Mouse (Mus musculus) midbrain, embryonic 16.5 days (tissue): ENCODE data around the gene Rpl22. TPM values are rescaled to one million over a fixed set of nuclear protein-coding genes. Genes with fewer than 3 reads are reported as not detected.

ENCODE experiments used
- ATAC-seq: fragments of 200-750 bp; cut with Nextera tagmentation; 2 replicates; pipeline ENCODE4 v1.8.0; 2017; ENCODE audit warnings: moderate TSS enrichment
- H3K27ac ChIP-seq: fragments of 300-500 bp; sonication (generic); 2 replicates; pipeline ENCODE4 v1.5.1; 2014; ENCODE audit warnings: mild to moderate bottlenecking, low read length, mixed read lengths
- H3K27me3 ChIP-seq: fragments of 300-500 bp; sonication (generic); 2 replicates; pipeline ENCODE4 v1.6.1; 2014; ENCODE audit warnings: low read depth, low read length, mixed read lengths; ENCODE audit not compliant: control insufficient read depth, insufficient read depth
- H3K36me3 ChIP-seq: fragments of 300-500 bp; sonication (generic); 2 replicates; pipeline ENCODE4 v1.6.1; 2014; ENCODE audit warnings: mild to moderate bottlenecking, low read length, moderate library complexity, mixed read lengths; ENCODE audit not compliant: control insufficient read depth, insufficient read depth
- H3K4me1 ChIP-seq: fragments of 300-500 bp; sonication (generic); 2 replicates; pipeline ENCODE4 v1.6.1; 2014; ENCODE audit warnings: mild to moderate bottlenecking, low read length, mixed read lengths; ENCODE audit not compliant: control insufficient read depth, insufficient read depth
- H3K4me2 ChIP-seq: fragments of 300-500 bp; sonication (generic); 2 replicates; pipeline ENCODE4 v1.6.1; 2014; ENCODE audit warnings: mild to moderate bottlenecking, low read length, mixed read lengths
- H3K4me3 ChIP-seq: fragments of 300-500 bp; sonication (generic); 2 replicates; pipeline ENCODE4 v1.5.1; 2014; ENCODE audit warnings: low read depth, mild to moderate bottlenecking, low read length, moderate library complexity, mixed read lengths
- H3K9ac ChIP-seq: fragments of 300-500 bp; sonication (generic); 2 replicates; pipeline ENCODE4 v1.6.1; 2014; ENCODE audit warnings: low read depth, low read length, mixed read lengths
- H3K9me3 ChIP-seq: fragments of 300-500 bp; sonication (generic); replicated peaks from 2 replicates; pipeline ENCODE4 v1.6.1; 2014; ENCODE audit warnings: mild to moderate bottlenecking, low read length, mixed read lengths; ENCODE audit not compliant: control insufficient read depth, poor library complexity, severe bottlenecking
- WGBS: fragments of 180-500 bp; shearing (Covaris S2); extraction: QIAGEN DNeasy Blood & Tissue Kit; methylation state at CpG from one replicate; pipeline ENCODE4 v1.1.7; 2014; 5-methylcytosine and 5-hydroxymethylcytosine counted together
- polyA plus RNA-seq: library from polyadenylated mRNA; unstranded; fragments of >200 nt; fragmentation: Nextera tagmentation; extraction: Ambion mirVana; gene quantifications from 2 replicates; pipeline ENCODE4 v1.2.1, GENCODE M21; 2015

Gene Rpl22
- polyA plus RNA-seq, 1 experiment from 2014 or later, result 117 TPM

DNA sequence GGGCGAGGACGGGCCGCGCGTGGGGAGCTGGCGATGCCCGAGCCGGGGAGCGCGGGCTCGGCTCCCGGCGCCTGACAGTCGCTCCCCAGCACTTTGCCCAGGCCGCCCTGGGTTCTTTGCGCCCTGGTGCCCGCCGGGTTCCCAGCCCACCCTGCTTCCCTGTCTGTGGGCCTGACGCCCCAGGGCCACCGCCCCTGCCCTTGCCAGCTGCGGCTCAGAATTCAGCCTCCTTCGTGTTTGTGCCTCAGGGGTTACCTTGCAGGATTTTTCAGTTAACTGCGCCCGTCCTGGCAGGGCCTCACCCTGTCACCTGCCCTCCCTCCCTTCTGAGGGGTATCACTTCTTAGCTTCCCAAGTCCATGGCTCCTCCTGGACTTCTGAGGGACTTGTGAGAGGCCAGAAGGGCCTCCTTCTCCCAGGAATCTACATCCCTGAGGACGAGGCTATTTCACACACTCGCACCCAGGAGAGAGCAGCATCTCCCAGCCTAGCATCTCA, 13.8 kb downstream of the Rpl22 start:
- under 1% methylated on average over 26 of the region's 26 CpGs for WGBS
- ATAC-seq, result peak; percentile 21; the same call in 1 of the 2 replicates
- H3K36me3 ChIP-seq, result 0 out of 2 replicates have a peak, but pooled peaks cover 3% of the 10 kb centered on the region
- H3K27ac ChIP-seq, result peak overlapping the region; percentile 81
- no peaks in the 10 kb centered on the region for H3K27me3 ChIP-seq
- H3K4me1 ChIP-seq, result peaks cover 26% of the 10 kb centered on the region
- H3K4me3 ChIP-seq, result peak overlapping the region; percentile 61
- peak overlapping the region; percentile 88 for H3K9ac ChIP-seq
- H3K9me3 ChIP-seq, result no peaks in the 10 kb centered on the region
- H3K4me2 ChIP-seq, result peak overlapping the region; percentile 89

DNA sequence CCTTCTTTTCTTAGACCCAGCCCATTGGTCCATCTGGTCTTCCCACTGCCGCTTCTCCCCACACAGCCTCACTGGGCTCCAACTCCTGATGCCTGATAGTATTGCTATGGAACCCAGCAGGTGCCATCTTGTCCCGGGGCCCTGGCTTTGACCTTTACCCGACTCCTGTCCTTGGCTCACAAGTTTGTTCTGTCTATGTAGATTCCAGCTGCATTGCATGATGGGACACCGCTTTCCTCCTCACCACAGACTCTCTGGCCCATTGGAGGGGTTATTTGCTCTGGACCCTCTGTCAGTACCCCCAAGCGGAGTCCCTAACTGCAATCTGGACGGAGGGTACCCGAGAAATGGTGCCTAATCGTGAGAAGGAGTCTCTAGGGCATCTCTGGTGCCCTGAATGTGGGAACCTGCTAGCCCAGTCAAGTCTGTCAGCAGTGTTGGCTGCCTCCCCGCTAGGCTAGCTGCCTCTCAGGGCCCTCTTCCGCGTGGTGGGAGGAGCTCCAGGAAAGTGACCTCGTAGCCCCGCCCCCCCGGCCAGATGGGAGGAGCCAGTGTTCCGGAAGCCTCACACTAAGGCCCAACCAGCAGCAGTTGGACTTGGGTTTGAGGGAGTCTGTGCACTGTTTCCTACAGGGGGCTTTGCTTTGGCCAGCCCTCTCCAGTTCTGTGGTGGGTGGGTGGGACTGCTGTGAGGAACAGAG, 15.2 kb downstream of the Rpl22 start:
- no peak for ATAC-seq
- H3K4me1 ChIP-seq, result peaks cover 28% of the 10 kb centered on the region
- H3K9me3 ChIP-seq, result no peaks in the 10 kb centered on the region
- H3K27ac ChIP-seq, result no peak overlapping the region
- WGBS, result 34% methylated on average over 15 of the region's 15 CpGs
- peak overlapping the region; percentile 61; the same call in 1 of the 2 replicates for H3K4me3 ChIP-seq
- H3K4me2 ChIP-seq, result peak overlapping the region; percentile 89
- no peaks in the 10 kb centered on the region for H3K36me3 ChIP-seq
- H3K27me3 ChIP-seq, result no peaks in the 10 kb centered on the region
- H3K9ac ChIP-seq, result peak overlapping the region; percentile 88

DNA sequence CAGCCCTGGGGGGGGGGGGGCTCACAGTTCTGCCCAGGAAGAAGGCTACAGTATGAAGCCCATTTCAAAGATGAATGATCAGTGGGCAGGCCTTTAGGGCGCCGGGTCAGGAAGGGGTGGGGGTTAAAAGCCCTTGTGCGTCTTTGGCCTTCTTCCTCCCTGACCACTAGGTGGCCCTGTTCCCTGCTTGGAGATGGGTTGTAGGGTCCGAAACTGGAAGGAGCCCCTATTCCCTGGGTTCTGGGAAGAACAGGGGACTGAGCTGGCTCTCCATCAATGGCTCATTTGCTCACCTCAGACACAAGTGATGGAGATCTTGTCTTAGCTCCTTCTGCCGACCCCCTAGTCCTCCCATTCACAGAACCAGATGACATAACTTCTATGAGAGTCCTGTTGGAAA, 17.8 kb downstream of the Rpl22 start:
- WGBS, result 9% methylated on average over 5 of the region's 5 CpGs
- Histone ChIP-seq H3K27ac (no peak overlapping the region), H3K9me3 (no peaks in the 10 kb centered on the region), H3K9ac (no peak overlapping the region), H3K4me2 (no peak overlapping the region), H3K4me3 (no peak overlapping the region), H3K27me3 (no peaks in the 10 kb centered on the region), H3K4me1 (peaks cover 31% of the 10 kb centered on the region), H3K36me3 (no peaks in the 10 kb centered on the region)
- no peak for ATAC-seq

DNA sequence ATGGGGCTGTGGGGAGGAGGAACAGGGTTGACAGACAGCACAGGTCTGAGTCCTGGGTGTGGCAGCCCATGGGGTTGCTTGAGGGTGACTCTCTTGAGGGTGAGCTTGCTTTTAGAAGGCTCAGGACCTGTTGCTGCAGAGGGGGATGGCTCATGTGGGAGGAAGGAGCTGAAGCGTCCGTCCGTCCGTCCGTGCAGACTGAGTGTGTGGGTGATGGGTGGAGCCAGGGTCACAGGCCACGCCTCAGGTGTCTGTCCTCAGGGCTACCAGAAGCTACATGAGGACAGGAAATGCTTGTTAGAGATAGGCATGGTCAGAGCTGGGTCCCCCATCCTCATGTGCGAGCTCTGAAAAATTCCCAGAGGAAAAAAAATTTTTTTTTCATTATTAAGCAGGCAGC, 19.1 kb downstream of the Rpl22 start:
- WGBS, result 62% methylated on average over 7 of the region's 7 CpGs
- Histone ChIP-seq H3K4me2 (no peak overlapping the region), H3K27ac (no peak overlapping the region), H3K4me3 (no peak overlapping the region), H3K36me3 (no peaks in the 10 kb centered on the region), H3K9ac (no peak overlapping the region), H3K27me3 (no peaks in the 10 kb centered on the region), H3K9me3 (no peaks in the 10 kb centered on the region), H3K4me1 (peaks cover 44% of the 10 kb centered on the region)
- ATAC-seq, result no peak

DNA sequence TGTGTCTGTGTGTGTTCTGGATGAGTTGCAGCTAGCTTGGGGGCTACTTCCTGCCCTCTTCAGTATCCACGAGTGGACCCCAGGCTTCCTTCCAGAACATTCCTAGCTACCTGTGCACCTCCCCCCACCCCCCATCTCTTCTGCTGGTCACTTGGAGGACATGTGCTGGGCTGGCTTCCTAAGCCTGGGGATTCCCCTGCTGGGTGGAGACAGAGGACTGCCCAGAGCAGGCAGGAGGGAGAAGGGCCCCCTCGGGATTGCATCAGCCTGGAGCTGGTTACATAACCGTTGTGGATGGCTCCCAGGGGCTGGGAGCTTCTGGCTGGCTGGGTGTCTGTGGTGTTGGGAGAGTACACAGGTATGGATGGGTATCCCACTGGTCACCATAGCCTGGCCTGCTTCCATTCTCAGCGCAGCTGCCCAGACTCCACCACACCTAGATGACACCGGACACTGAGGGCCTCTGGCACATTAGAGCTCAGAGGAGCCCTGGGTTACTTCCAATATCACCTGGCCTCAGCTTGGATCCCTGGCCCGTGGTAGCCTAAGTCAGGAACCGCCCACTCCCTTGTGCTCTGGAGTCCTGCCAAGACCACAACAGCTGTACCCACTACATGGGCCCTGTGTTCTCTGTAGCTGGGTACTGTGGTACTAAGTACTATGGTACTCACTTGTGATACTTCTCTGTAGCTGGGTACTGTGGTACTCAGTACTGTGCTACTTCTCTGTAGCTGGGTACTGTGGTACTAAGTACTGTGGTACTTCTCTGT, 19.8 kb downstream of the Rpl22 start:
- Histone ChIP-seq H3K4me1 (peaks cover 45% of the 10 kb centered on the region), H3K4me3 (no peak overlapping the region), H3K9me3 (no peaks in the 10 kb centered on the region), H3K9ac (no peak overlapping the region; the same call in 1 of the 2 replicates), H3K27me3 (no peaks in the 10 kb centered on the region), H3K27ac (no peak overlapping the region), H3K36me3 (no peaks in the 10 kb centered on the region), H3K4me2 (no peak overlapping the region)
- WGBS, result 59% methylated on average over 7 of the region's 7 CpGs
- no peak for ATAC-seq

DNA sequence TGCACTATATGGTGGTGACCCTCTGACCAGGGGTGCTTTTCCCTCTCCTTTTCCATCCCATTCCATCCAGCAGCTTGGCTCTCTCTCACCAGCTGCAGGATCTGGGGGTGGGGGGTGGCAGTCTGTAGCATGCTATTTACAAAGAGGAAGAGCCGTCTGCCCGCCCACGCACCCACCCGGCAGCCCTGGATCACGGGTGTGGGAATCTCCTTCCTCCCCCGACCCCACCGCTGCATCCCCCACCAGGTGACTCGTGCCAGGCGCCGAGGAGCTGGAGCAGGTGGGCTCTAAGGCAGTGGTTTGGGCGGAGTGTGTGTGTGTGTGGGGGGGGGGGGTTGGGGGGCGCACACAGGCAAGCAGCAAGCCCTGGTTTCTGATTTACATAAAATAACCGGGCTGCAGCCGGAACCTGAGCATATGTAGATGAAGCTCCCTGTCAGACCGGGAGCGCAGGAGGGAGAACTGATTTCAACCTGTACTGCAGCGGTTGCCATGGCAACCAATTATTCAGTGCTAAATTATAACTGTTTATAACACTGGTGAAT, 24.4 kb downstream of the Rpl22 start:
- peak overlapping the region; percentile 67 for H3K9ac ChIP-seq
- H3K27me3 ChIP-seq, result no peaks in the 10 kb centered on the region
- H3K9me3 ChIP-seq, result no peaks in the 10 kb centered on the region
- H3K4me2 ChIP-seq, result peak overlapping the region; percentile 62
- peak overlapping the region; percentile 90 for H3K27ac ChIP-seq
- WGBS, result 5% methylated on average over 16 of the region's 17 CpGs
- peak; percentile 78 for ATAC-seq
- peaks cover 11% of the 10 kb centered on the region for H3K36me3 ChIP-seq
- H3K4me3 ChIP-seq, result peak overlapping the region; percentile 22
- H3K4me1 ChIP-seq, result peaks cover 37% of the 10 kb centered on the region

DNA sequence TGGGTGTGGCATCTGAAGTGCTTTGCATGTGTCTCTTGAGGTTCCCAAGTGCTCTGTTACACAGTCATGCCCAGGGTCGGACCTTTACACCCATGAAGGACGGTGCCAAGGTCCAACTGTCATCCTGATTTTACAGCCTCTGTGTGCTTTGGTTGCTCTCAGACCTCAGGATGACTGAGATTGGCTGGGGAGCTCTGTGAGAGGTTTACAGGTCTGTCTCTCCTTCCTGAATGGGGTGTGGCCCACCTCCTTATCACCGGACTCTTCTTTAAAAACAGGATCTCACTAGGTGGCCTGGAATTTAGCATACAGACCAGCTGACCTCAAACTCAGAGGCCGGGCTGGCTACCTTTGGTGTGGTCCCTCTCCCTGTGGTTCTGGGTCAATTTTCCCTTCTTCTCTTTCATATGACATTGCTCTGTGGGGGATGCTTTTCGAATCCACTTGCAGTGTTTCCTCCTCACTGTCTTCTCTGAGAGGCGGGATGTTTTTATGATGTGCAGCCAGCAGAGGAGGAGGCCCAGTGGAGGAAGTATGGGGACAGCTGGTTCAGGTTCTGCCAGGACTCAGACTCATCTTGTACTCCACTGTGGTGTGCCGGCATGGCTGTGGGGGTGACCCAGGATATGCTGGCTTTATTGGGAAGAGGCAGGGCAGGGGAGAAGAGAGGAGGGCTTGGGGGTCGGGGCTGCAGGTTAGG, 25.3 kb downstream of the Rpl22 start:
- WGBS, result 34% methylated on average over 8 of the region's 8 CpGs
- Histone ChIP-seq H3K27me3 (no peaks in the 10 kb centered on the region), H3K27ac (peak overlapping the region; percentile 90), H3K4me3 (0 out of 2 replicates have a peak overlapping the region, but pooled peaks have one; percentile 22), H3K9ac (peak overlapping the region; percentile 50), H3K9me3 (no peaks in the 10 kb centered on the region), H3K4me1 (peaks cover 37% of the 10 kb centered on the region), H3K36me3 (peaks cover 11% of the 10 kb centered on the region), H3K4me2 (peak overlapping the region; percentile 62)
- ATAC-seq, result no peak

DNA sequence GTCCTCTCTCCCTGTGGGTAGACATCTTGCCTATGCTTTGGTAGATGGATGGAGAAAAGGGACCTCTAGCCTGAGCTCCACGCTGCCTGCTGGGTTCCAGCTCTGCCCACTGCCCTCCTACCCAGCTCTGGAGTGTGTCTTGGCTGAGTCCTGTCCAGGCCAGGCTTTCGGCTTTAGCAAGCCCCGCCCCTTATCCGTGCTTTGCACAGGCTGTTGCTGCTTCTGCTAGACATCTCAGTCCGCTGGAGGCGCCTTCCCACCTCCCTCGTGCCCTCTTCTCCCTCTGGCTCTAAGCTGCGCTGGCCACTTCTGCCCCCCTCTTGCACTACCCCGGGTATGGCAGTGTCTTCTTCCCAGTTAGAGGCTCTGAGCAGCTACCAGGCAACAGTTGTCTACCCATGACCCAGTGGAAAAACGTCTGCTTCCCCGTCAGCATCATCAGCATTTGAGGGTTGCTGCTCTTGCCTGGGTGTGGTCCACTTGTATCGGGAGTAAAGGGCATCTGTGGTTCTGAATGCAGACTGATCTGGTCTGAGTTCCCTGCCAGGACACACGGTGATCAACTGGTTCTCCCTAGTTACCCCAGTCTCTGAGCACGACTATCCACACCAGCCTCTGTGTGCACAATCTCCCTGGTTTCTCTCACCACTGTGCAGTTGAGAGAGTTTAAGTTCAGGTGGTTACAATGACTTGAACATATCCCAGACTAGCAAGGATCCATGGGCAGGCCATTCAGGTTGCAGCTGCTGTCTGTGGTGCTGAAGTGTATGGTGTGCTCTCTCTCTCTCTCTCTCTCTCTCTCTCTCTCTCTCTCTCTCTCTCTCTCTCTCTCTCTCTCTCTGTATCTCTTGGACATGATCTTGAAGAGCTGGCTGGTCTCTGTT, 26.1 kb downstream of the Rpl22 start:
- H3K4me2 ChIP-seq, result peak overlapping the region; percentile 62; the same call in 1 of the 2 replicates
- H3K27ac ChIP-seq, result peak overlapping the region; percentile 90
- no peaks in the 10 kb centered on the region for H3K9me3 ChIP-seq
- no peak overlapping the region for H3K4me3 ChIP-seq
- ATAC-seq, result peak; percentile 31
- H3K9ac ChIP-seq, result peak overlapping the region; percentile 48; the same call in 1 of the 2 replicates
- H3K4me1 ChIP-seq, result peaks cover 37% of the 10 kb centered on the region
- no peaks in the 10 kb centered on the region for H3K27me3 ChIP-seq
- H3K36me3 ChIP-seq, result peaks cover 11% of the 10 kb centered on the region
- WGBS, result 6% methylated on average over 14 of the region's 14 CpGs
